In the genomic region with DNA sequence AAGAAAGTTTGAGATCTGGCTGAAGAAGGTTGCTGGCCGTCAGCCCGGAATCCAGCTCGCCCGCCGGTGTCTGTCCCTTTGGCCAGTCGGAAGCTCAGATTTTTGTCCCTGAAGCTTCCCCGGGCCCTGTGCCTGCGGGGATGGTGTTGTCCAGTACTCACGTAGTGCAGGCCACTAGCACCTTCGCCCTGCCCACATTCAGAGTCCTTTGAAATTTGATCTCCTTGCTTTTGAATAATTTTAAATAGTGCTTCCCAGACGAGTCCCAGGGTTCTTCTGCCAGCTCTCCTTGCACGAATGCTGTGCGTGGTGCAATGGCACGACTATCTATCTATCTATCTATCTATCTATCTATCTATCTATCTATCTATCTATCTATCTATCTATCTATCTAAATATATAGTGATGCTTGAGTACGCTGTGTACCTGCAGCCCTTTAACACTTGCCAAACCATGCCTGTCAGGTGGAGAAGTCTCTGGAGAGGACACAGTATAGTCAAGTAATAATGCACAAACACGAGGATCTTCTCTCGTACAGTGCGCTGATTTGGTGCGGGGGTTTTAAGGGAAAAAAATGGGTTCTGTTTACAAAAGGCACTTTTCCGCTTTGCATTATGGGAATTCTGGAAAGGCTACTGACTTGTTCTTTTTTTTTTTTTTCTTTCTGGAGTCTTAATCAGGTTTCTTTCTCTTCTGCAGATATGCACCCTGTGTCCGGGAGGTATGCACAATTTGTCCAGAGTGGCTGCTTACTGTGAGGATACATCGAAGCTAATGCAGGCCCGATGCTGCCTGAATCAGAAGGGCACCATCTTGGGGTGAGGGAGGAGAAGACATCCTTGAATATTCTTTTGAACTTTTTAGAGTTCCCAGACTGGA, we compare ENCODE assay signal across 7 mouse cellular contexts. TPM values are rescaled to one million over a fixed set of nuclear protein-coding genes. Genes with fewer than 3 reads are reported as not detected.
A peak's percentile ranks its signal among the peaks of the same experiment; 100 is the strongest.
DNase-seq lines count a peak whose midpoint lies in the region; ATAC-seq lines count a peak whose summit lies in the region.

Gene Slc5a6 (minus strand): TSS at position 162 of the 879 bp plus-strand sequence.

- H3K9ac ChIP-seq in forebrain, embryonic 11.5 days (ENCODE audit: low read length) = peak within 1 kb of the TSS; percentile 73
- peak within 1 kb of the TSS; percentile 94 for H3K9ac ChIP-seq in hindbrain, embryonic 13.5 days

- under 1% methylated on average over 23 of the region's 23 CpGs for WGBS in forebrain, embryonic 11.5 days
- under 1% methylated on average over 23 of the region's 23 CpGs for WGBS in hindbrain, embryonic 13.5 days

- H3K4me2 ChIP-seq in forebrain, embryonic 11.5 days (ENCODE audit: low read depth, low read length, severe bottlenecking) = peak within 1 kb of the TSS; percentile 87
- H3K4me2 ChIP-seq in hindbrain, embryonic 13.5 days = peak within 1 kb of the TSS; percentile 79

- peak within 1 kb of the TSS; percentile 71 for H3K4me3 ChIP-seq in forebrain, embryonic 11.5 days (ENCODE audit: low read depth, low read length)
- peak within 1 kb of the TSS; percentile 71 for H3K4me3 ChIP-seq in hindbrain, embryonic 13.5 days

- 0 out of 2 replicates have a peak, but pooled peaks cover 2% of the 10 kb centered on the region for H3K4me1 ChIP-seq in forebrain, embryonic 11.5 days (replicated peaks; ENCODE audit: control insufficient read depth, insufficient read depth, low read length)
- H3K4me1 ChIP-seq in hindbrain, embryonic 13.5 days (replicated peaks) = peaks cover 22% of the 10 kb centered on the region

- H3K9me3 ChIP-seq in forebrain, embryonic 11.5 days (ENCODE audit: control insufficient read depth, low read length) = no peaks in the 10 kb centered on the region
- no peaks in the 10 kb centered on the region for H3K9me3 ChIP-seq in hindbrain, embryonic 13.5 days

- peak within 1 kb of the TSS; percentile 82 for H3K27ac ChIP-seq in forebrain, embryonic 11.5 days (ENCODE audit: low read depth, low read length)
- peak within 1 kb of the TSS; percentile 95 for H3K27ac ChIP-seq in hindbrain, embryonic 13.5 days

- DNase-seq in Muller cell, postnatal 12 days (ENCODE audit: inconsistent ontology term) = peak; percentile 60
- DNase-seq in c-Kit-positive CD71-negative TER-119-negative erythroid progenitor cells, embryonic 14.5 days (ENCODE audit: low read depth) = peak; percentile 54
- no peak for DNase-seq in forebrain, embryonic 11.5 days (ENCODE audit: low spot score)
- peak in 1 of 2 experiments; percentile 23 for DNase-seq in layer of hippocampus, postnatal 25 days (ENCODE audit: extremely low spot score in 1 of 2, low spot score in 1 of 2)
- DNase-seq in lung, postnatal 14 days = peak; percentile 34
- peak; percentile 20 for DNase-seq in ovary, postnatal 36 days (ENCODE audit: low spot score)

- H3K27me3 ChIP-seq in forebrain, embryonic 11.5 days (ENCODE audit: control insufficient read depth, insufficient read depth, low read length) = no peaks in the 10 kb centered on the region
- H3K27me3 ChIP-seq in hindbrain, embryonic 13.5 days = no peaks in the 10 kb centered on the region

- no peaks in the 10 kb centered on the region for H3K36me3 ChIP-seq in forebrain, embryonic 11.5 days (ENCODE audit: control insufficient read depth, insufficient read depth, low read length)
- peaks cover 16% of the 10 kb centered on the region for H3K36me3 ChIP-seq in hindbrain, embryonic 13.5 days

- peak; percentile 34 for ATAC-seq in forebrain, embryonic 11.5 days (replicated peaks; ENCODE audit: low FRiP score)
- peak; percentile 54 for ATAC-seq in hindbrain, embryonic 13.5 days (ENCODE audit: low FRiP score)

RNA-seq across cellular contexts. Expression of gene Slc5a6, which starts in this region (rescaled TPM):
- 10.8 and 10.9 TPM in 2 replicates for polyA plus RNA-seq in forebrain, embryonic 11.5 days (2014; fragmentation: Nextera tagmentation; extraction: Ambion mirVana)
- polyA plus RNA-seq in hindbrain, embryonic 13.5 days (2015; fragmentation: Nextera tagmentation; extraction: Ambion mirVana) = 18.1 and 20.3 TPM in 2 replicates
- total RNA-seq in layer of hippocampus, postnatal 25 days (2021) = 10 to 100 TPM; 14.2 to 15.3 TPM
